Mouse (Mus musculus) neural tube, postnatal 0 days (tissue): ENCODE measurements around the gene Nags. TPM values are rescaled to one million over a fixed set of nuclear protein-coding genes. Genes with fewer than 3 reads are reported as not detected.

ENCODE experiments used
- polyA plus RNA-seq: library from polyadenylated mRNA; unstranded; fragments of >200 nt; fragmentation: Nextera tagmentation; extraction: Ambion mirVana; gene quantifications from 2 replicates; pipeline ENCODE4 v1.2.1, GENCODE M21; 2015

The Nags gene
- not detected in 2 replicates for polyA plus RNA-seq

DNA sequence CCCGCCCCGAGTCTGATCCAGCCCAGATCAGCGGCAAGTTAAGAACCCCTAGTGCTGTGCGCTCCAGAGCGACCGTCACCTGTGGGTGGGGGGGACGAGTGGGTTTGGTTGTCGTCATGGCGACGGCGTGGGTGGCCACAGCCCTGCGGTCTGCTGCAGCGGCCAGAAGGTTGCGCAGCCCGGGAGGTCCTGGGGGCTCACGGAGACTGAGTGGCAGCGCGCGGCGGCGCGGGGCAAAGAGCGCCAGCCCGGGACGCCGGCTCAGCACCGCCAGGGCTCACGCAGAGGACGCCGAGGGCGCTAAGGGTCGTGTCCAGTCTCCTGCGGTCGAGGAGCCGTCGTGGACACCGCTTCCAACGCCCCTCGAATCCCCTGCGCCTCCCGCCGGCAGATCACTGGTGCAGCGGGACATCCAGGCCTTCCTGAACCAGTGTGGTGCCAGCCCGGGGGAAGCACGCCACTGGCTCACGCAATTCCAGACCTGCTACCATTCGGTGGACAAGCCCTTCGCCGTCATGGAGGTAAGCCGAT is at the start of gene Nags:
TSS of gene Nags (plus strand) at position 43 of the 531 bp plus-strand sequence.

DNA sequence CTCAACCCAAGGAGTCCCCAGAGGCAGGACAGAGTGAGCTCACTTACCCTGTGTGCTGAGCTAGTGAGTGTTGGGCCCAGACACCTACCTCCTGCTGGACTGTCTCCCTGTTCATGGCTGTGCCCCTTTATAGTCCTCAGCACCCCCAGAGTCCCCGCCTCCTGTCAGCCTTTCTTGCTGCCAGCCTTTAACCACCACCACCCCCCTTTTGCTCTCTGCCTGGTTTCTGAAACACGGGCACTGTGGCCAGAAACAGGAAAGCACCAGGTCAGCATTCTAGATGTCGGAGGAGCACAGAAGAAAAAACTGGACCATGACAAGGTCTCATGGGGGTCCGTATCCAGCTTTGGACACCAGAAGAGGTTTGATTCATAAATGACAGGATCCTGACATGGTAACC is 44.1 kb upstream of the Nags start, which contains the start of gene Ppy:
TSS of gene Ppy (minus strand) at position 101 of the 400 bp plus-strand sequence.

DNA sequence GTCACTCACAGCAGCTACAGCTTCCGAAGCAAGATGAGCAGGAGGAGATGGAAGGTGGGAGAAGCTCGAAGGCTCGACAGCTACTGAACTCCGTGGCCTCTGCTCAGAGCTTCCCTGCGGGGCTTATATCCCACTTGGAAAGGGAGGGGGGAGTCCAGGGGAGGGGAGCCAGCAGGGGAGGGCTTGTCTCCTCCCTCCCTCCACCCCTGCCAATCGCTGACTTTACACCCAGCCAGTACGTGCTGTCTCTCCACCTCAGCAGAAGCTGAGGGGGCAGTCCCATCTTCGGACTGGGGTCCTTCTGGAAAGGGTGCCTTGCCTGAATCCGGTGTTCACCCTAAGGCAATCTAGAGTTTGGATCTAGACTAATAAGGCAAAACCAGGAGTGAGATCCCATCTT is 37.6 kb upstream of the Nags start, which contains the start of gene Pyy:
TSS of gene Pyy (minus strand) at position 101 of the 400 bp plus-strand sequence.

DNA sequence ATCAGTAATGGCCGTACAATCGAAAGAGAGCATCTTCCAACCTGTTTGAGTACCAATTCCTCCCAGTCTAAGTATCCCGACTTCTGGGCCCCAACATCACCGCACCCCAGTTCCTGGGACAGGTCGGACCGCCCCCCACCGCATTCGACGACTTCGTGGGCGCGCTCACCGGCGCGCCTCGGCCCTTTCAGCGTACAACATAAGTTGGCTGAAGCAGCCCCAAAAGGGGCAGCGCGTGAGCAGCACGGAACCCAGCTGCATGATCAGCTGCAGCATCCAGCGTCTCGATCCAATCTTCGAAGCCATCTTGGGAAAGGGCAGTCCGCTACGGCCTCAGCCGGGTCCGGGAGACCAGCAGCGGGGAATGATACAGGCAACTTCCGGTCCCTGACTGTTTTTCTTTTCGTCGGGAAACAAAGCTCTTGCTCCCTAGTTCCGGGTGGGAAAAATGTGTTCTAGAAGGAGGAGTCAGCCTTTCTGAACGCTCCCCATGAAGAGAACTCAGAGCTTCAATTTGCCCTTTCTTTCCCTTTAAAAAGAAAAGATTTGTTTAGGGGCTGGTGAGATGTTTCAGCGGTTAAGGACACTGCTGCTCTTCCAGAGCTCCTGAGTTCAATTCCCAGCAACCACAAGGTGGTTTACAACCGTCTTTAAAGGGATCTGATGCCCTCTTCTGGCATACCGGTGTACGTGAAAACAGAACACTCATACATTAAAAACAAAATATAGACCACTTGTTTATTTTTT is 10.9 kb downstream of the Nags start, which contains the start of gene Tmem101:
TSS of gene Tmem101 (minus strand) at position 366 of the 747 bp plus-strand sequence.

DNA sequence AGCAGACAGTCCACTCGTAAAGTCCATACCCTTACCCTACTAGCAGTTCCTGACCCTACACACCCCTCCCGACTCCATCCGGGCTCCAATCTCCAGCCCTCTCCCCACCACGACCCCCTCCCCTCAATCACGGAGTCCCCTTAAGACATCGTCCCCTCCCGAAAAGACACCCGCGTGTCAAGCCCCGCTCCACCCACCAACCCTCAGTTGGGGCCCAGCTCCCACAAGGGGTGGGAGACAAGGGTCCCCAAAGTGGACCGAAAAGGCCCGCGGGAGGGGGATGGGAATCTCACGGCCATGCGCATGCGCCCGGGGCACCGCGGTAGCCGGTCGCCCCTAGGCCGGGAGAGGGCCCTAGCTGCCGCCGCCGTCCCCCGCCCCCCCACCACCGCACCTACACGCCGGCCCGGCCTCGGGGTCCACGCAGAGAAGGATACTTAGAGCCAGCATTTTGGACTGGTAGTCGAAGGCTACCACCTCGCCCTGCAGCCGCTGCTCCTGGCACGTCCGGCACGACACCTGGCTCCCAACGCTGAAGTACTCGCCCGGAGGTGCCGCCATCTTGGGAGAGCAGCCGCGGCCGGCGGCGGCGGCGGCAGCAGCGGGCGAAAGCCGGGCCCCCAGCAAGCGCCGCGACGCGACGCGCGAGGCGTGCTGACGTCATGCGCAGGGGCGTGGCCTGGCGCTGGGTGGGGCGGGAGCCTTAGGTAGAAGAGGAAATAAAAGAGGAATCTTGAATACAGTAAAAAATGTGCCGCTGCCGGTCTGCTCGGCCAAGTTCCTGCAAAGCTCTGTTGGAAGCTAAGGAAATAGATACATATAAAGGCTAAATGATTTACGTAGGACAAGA is 39.6 kb downstream of the Nags start, which contains the start of gene Lsm12:
TSS of gene Lsm12 (minus strand) at position 651 of the 850 bp plus-strand sequence.

DNA sequence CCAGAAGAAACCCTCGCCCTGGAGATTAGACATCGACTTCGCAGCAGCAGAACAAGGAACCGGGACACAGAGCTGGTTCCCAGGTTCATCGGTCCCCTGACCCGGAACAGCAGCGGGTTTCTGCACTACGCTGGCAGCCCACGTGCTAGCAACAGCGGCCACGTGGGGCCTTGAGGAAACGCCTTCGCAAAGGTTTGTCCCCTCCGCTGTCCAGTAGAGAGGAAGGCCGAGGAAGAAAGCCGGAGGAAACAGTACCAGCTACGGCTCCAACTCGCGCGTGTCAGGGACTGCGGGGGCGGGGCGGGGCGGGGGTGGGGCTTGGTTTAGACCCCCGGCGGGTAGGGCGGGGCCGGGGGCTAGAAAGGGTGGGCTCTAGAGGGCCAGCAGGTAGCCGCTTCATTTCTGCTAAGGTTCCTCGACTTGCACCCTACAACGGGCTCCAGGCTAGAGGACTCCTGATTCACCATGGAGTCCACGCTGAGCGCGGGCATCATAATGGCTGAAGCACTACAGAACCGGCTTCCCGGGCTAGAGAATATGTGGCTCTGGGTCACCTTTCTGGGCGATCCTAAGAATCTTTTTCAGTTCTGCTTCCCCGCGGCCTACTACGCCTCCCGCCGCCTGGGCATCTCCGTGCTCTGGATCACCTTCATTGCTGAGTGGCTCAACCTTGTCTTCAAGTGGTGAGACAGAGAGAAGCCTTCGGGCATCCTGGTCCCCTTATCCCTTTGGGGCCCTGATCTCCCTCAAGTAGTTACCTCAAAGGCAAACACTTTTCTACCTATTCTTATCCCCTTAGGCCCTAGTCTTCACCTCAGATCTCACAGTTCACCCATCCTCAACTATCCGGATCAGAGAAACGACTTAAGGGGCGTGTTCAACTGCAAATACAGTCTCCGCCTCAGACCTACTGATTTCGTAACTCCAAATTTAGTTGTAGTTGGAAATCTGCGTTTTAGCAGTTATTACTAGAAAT is 44.4 kb downstream of the Nags start, which contains the start of gene G6pc3:
TSS of gene G6pc3 (plus strand) at position 160 of the 976 bp plus-strand sequence.

Other genes with a start within 250 kb of the Nags start
- 0.09 TPM in 1 of 2 replicates, not detected in the other for gene Sost, start 178.5 kb upstream of the Nags start, polyA plus RNA-seq
- not detected in 2 replicates for gene Cfap97d1, start 161.2 kb upstream of the Nags start, polyA plus RNA-seq
- gene Dusp3, start 158.5 kb upstream of the Nags start, polyA plus RNA-seq, result 47.0 and 47.8 TPM in 2 replicates
- gene Mpp3, start 117.1 kb upstream of the Nags start, polyA plus RNA-seq, result 44.3 and 49.5 TPM in 2 replicates
- gene Cd300lg, start 104.0 kb upstream of the Nags start, polyA plus RNA-seq, result 0.25 and 0.27 TPM in 2 replicates
- 31.5 and 37.0 TPM in 2 replicates for gene Mpp2, start 57.0 kb upstream of the Nags start, polyA plus RNA-seq
- gene Ppy, start 44.2 kb upstream of the Nags start, polyA plus RNA-seq, result not detected in 2 replicates
- gene Pyy, start 37.7 kb upstream of the Nags start, polyA plus RNA-seq, result 0.62 and 0.98 TPM in 2 replicates
- 42.7 and 43.3 TPM in 2 replicates for gene Tmem101, start 10.9 kb downstream of the Nags start, polyA plus RNA-seq
- 136 and 156 TPM in 2 replicates for gene Lsm12, start 39.8 kb downstream of the Nags start, polyA plus RNA-seq
- gene G6pc3, start 44.1 kb downstream of the Nags start, polyA plus RNA-seq, result 51.6 and 52.5 TPM in 2 replicates
- 60.3 and 69.2 TPM in 2 replicates for gene Hdac5, start 84.7 kb downstream of the Nags start, polyA plus RNA-seq
- 0.92 and 1.2 TPM in 2 replicates for gene BC030867, start 103.4 kb downstream of the Nags start, polyA plus RNA-seq
- gene Asb16, start 123.2 kb downstream of the Nags start, polyA plus RNA-seq, result 0.55 and 0.71 TPM in 2 replicates
- gene Tmub2, start 139.4 kb downstream of the Nags start, polyA plus RNA-seq, result 69.9 and 75.7 TPM in 2 replicates
- gene Atxn7l3, start 151.1 kb downstream of the Nags start, polyA plus RNA-seq, result 29.2 and 32.9 TPM in 2 replicates
- gene Ubtf, start 174.2 kb downstream of the Nags start, polyA plus RNA-seq, result 70.3 and 72.4 TPM in 2 replicates
- 0.32 and 0.57 TPM in 2 replicates for gene Slc4a1, start 220.7 kb downstream of the Nags start, polyA plus RNA-seq
- gene Rundc3a, start 247.9 kb downstream of the Nags start, polyA plus RNA-seq, result 125 and 137 TPM in 2 replicates